Mouse (Mus musculus): ENCODE results near the gene Lin9. TPM values are rescaled to one million over a fixed set of nuclear protein-coding genes. Genes with fewer than 3 reads are reported as not detected.
A peak's percentile ranks its signal among the peaks of the same experiment; 100 is the strongest.
"Not testable (repeated sequence)": the region's sequence is repeated elsewhere in the genome, so short reads cannot be mapped to it uniquely, and the experiment has no call there.

The Lin9 gene
- 14.4 and 15.3 TPM in 2 replicates for polyA plus RNA-seq (2015; fragmentation: Nextera tagmentation; extraction: Ambion mirVana)

DNA sequence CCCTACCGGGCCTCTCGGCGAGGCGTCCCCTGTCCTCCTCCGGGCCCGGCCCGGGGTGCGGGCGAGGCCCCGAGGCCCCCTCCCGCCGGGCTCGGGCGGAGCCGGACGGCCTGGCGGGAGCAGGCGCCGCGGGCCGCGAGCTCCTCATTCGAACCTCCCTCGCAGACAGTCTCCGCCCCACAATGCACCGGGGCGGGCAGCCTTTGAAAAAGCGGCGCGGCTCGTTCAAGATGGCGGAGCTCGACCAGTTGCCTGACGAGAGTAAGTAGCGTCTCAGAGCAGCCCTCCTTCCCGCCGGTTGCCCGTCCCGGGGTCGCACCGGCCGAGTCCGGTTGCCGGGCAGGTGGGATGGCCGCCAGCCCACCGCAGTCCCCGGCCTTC, at the start of gene Lin9:
Gene Lin9, plus strand, starts transcription at position 14 of the 381 bp plus-strand sequence.
- peaks cover 21% of the 10 kb centered on the region for H3K4me1 ChIP-seq
- WGBS: under 1% methylated on average over 45 of the region's 47 CpGs
- peak within 1 kb of the TSS; percentile 95 for H3K9ac ChIP-seq

DNA sequence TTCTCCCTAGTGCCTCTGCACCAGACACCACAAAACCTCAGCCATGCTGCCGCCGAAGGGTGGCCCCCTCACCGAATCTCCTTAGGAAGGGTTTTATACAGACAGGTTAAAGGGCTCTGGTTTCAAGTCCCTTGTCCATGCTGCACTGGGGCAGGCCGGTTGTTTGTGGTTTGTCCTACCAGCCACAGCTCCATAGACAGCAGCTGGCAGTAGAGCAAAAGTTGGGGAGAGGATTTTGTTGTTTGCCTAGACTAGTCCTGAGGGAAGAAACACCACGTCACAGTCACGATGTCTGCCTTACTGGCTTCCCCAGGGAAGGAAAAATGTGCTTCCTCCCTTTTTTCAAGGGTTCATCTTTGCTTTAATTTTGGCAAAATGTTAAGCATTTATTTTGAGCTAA, 40.4 kb upstream of the Lin9 start:
- Histone ChIP-seq H3K4me3 (no peak overlapping the region), H3K9ac (no peak overlapping the region), H3K9me3 (no peaks in the 10 kb centered on the region), H3K27ac (no peak overlapping the region), H3K27me3 (no peaks in the 10 kb centered on the region), H3K4me1 (no peaks in the 10 kb centered on the region), H3K36me3 (peaks cover 87% of the 10 kb centered on the region), H3K4me2 (no peak overlapping the region)
- ATAC-seq (ENCODE audit: insufficient number of reproducible peaks, low FRiP score, low TSS enrichment, low read depth): no peak
- WGBS: 87% methylated on average over 6 of the region's 6 CpGs

More for the DNA sequence above, at the start of gene Lin9:
- peak; percentile 81 for ATAC-seq (ENCODE audit: insufficient number of reproducible peaks, low FRiP score, low TSS enrichment, low read depth)
- H3K36me3 ChIP-seq: no peaks in the 10 kb centered on the region
- peak within 1 kb of the TSS; percentile 82 for H3K4me2 ChIP-seq
- H3K27me3 ChIP-seq: no peaks in the 10 kb centered on the region
- peak within 1 kb of the TSS; percentile 91 for H3K27ac ChIP-seq
- H3K4me3 ChIP-seq: peak within 1 kb of the TSS; percentile 95
- H3K9me3 ChIP-seq: no peaks in the 10 kb centered on the region

DNA sequence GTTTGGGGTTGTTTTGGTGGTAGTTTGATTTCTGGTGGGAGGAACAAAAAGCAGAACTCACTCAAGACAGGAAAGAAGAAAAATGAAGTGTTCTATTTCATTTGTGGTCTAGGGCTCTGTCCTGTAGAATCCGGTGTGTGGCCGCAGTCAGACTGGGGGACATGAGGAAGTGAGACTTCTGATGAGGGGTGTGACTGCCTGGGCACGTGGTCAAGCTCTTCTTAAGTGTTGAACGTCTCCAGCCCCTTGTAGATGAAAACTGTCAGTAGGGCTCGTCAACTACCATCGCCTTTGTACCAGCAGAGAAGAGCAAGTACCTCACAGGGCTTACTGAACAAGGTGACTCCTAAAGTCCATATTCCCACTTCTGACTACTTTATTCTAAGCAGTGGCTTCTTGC, 39.1 kb upstream of the Lin9 start:
- Histone ChIP-seq H3K27ac (no peak overlapping the region), H3K4me2 (no peak overlapping the region), H3K9me3 (no peaks in the 10 kb centered on the region), H3K4me1 (no peaks in the 10 kb centered on the region), H3K4me3 (no peak overlapping the region), H3K27me3 (no peaks in the 10 kb centered on the region), H3K9ac (no peak overlapping the region), H3K36me3 (peaks cover 75% of the 10 kb centered on the region)
- ATAC-seq (ENCODE audit: insufficient number of reproducible peaks, low FRiP score, low TSS enrichment, low read depth): no peak
- 89% methylated on average over 6 of the region's 6 CpGs for WGBS

DNA sequence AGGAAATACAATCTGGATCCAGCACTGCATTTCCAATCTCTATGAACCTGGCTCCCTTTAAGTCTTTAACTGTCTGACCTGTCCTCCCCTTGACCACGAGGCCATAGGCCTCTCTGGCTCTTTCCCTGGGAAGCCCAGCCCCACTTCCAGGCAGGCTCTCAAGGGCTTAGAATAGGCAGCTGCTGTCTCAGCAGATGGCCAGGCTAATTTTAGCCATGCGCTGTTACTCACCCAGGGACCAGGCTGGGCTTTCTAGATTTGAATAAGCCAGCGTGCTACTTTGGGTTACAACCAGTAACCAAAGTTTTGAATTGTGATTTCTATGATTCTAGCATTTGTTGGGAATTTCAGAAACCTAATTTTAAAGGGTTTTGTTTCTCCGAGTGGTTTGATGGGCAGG, 36.4 kb upstream of the Lin9 start:
- whole genome bisulfite sequencing: 67% methylated on average over 4 of the region's 4 CpGs
- H3K4me2 ChIP-seq: no peak overlapping the region
- no peaks in the 10 kb centered on the region for H3K9me3 ChIP-seq
- no peak overlapping the region for H3K4me3 ChIP-seq
- no peak overlapping the region for H3K27ac ChIP-seq
- H3K9ac ChIP-seq: no peak overlapping the region
- peaks cover 51% of the 10 kb centered on the region for H3K36me3 ChIP-seq
- ATAC-seq (ENCODE audit: insufficient number of reproducible peaks, low FRiP score, low TSS enrichment, low read depth): peak; percentile 56; the same call in 1 of the 2 replicates
- H3K4me1 ChIP-seq: 0 out of 2 replicates have a peak, but pooled peaks cover 3% of the 10 kb centered on the region
- H3K27me3 ChIP-seq: no peaks in the 10 kb centered on the region

DNA sequence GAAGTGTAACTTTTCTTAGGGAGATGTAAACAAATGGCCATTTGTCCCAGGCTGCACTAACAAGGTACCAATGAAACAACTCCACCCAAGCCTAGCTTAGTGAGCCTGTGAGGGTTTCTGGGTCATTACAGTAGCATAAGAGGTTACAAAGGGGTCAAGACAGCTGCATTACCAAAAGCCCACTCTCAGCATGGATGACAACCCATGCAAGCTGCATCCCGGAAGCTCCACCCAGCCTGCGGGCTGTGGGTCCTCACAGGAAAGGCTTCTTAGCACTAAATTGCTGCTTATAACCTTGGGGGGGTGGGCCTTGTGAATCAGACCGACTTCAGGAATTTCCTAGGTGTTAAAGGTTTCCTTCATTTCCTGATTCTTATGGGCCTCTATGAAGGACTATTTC, 34.8 kb upstream of the Lin9 start:
- peaks cover 36% of the 10 kb centered on the region for H3K36me3 ChIP-seq
- no peak overlapping the region for H3K4me2 ChIP-seq
- H3K27me3 ChIP-seq: no peaks in the 10 kb centered on the region
- no peak overlapping the region for H3K27ac ChIP-seq
- H3K9me3 ChIP-seq: no peaks in the 10 kb centered on the region
- no peak overlapping the region for H3K4me3 ChIP-seq
- ATAC-seq (ENCODE audit: insufficient number of reproducible peaks, low FRiP score, low TSS enrichment, low read depth): no peak
- H3K9ac ChIP-seq: no peak overlapping the region
- 0 out of 2 replicates have a peak, but pooled peaks cover 3% of the 10 kb centered on the region for H3K4me1 ChIP-seq
- 17% methylated on average over 3 of the region's 3 CpGs for WGBS

DNA sequence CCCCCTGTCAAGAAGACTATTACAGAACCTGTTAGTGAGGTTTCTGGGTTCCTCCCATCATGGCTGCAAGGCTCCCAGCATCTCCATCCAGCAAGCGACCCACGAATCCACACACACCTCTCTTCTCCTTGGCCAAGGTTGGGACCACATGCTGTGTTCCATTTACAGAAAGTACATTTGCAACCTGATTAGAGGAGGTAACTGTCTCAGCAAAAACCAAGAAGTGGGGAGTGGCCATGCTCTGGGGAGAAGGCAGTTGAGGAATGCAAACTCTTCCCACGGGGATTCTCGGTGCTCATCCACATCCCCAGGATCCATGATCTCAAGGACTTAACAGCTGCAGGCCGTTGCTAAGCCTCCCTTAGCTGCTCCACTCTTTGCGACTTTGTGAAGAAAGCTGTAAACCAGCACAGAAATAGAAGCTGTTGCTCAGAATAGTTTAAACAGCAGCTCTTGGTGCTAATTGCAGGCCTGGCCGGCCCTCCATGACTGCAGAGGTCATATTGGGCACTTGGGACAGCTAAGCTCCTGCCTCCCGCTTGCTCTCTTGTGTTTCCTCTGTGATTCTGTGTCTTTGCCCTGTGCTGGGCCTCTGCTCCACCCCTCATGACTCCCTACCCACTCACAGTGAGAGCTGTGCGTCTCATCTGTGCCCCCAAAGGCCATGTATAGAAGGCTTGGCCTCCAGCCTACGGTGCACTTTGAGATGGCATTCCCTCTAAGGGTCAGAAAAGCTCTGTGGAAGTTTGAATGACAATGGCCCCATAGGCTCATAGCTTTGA, 34.0 kb upstream of the Lin9 start:
- peak; percentile 38 for ATAC-seq (ENCODE audit: insufficient number of reproducible peaks, low FRiP score, low TSS enrichment, low read depth)
- WGBS: 54% methylated on average over 10 of the region's 10 CpGs
- H3K36me3 ChIP-seq: peaks cover 27% of the 10 kb centered on the region
- peak overlapping the region; percentile 34; the same call in 1 of the 2 replicates for H3K27ac ChIP-seq
- no peak overlapping the region for H3K4me2 ChIP-seq
- H3K9me3 ChIP-seq: no peaks in the 10 kb centered on the region
- no peak overlapping the region for H3K9ac ChIP-seq
- H3K4me1 ChIP-seq: 0 out of 2 replicates have a peak, but pooled peaks cover 3% of the 10 kb centered on the region
- no peaks in the 10 kb centered on the region for H3K27me3 ChIP-seq
- no peak overlapping the region for H3K4me3 ChIP-seq

DNA sequence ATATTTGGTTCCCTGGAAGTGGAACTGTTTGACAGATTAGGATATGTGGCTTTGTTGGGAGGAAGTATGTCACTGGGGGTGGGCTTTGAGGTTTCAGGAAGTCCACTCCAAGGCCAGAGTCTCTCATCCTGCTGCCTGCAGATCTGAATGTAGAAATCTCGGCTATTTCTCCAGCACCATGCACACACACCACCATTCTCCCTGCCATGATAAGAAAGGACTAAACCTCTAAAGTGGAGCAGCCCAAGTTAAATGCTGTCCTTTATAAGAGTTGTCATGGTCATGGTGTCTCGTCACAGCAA, 33.4 kb upstream of the Lin9 start:
- H3K9ac ChIP-seq: no peak overlapping the region
- H3K36me3 ChIP-seq: peaks cover 24% of the 10 kb centered on the region
- WGBS: 91% methylated on average over 2 of the region's 2 CpGs
- H3K4me2 ChIP-seq: no peak overlapping the region
- H3K4me3 ChIP-seq: no peak overlapping the region
- no peaks in the 10 kb centered on the region for H3K27me3 ChIP-seq
- H3K4me1 ChIP-seq: 0 out of 2 replicates have a peak, but pooled peaks cover 3% of the 10 kb centered on the region
- H3K27ac ChIP-seq: 0 out of 2 replicates have a peak overlapping the region, but pooled peaks have one; percentile 34
- H3K9me3 ChIP-seq: no peaks in the 10 kb centered on the region
- ATAC-seq (ENCODE audit: insufficient number of reproducible peaks, low FRiP score, low TSS enrichment, low read depth): no peak

DNA sequence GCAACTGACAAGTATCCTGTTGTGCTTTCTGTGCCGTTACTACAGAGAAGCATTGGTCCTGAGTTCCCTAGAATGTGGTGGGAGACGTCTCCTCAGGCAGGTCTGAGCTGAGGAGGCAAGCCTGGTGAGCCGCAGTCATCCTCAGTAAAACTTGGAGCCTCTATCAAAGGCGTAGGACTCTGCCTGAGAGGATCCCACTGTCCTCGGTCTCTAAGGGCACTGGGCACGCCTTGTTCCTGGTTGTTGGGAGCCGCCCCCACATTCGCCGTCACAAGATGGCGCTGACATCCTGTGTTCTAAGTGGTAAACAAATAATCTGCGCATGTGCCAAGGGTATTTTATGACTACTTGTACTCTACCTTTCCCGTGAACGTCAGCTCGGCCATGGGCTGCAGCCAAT, 29.1 kb upstream of the Lin9 start:
- not testable (repeated sequence) for H3K27me3 ChIP-seq; H3K36me3 ChIP-seq; ATAC-seq (ENCODE audit: insufficient number of reproducible peaks, low FRiP score, low TSS enrichment, low read depth); H3K4me1 ChIP-seq; H3K9me3 ChIP-seq; H3K9ac ChIP-seq; H3K4me2 ChIP-seq; H3K27ac ChIP-seq; H3K4me3 ChIP-seq
- WGBS: 94% methylated on average over 11 of the region's 14 CpGs

DNA sequence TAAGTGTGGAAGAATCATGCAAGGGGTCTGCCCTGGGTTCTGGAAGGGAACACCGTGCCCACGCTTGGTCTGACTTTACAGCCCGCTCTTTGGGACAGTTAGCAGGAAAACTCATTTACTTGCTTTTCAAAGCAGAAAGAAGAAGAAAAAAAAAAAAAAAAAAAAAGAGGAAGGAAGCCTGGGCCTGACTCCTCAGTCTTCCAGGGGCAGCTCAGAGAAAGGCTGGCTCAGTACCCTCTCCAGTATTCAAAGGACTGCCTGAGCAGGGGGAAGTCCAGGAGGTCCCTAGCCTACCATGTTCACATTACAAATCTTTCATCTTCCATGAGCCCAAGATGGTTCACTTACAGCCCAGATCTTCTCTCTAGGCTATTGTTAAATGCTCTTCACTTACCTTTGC, 24.2 kb upstream of the Lin9 start:
- no peak overlapping the region for H3K9ac ChIP-seq
- WGBS: 90% methylated on average over 3 of the region's 3 CpGs
- no peak overlapping the region for H3K27ac ChIP-seq
- no peaks in the 10 kb centered on the region for H3K27me3 ChIP-seq
- no peaks in the 10 kb centered on the region for H3K9me3 ChIP-seq
- no peak for ATAC-seq (ENCODE audit: insufficient number of reproducible peaks, low FRiP score, low TSS enrichment, low read depth)
- H3K4me2 ChIP-seq: no peak overlapping the region
- no peak overlapping the region for H3K4me3 ChIP-seq
- no peaks in the 10 kb centered on the region for H3K36me3 ChIP-seq
- no peaks in the 10 kb centered on the region for H3K4me1 ChIP-seq

DNA sequence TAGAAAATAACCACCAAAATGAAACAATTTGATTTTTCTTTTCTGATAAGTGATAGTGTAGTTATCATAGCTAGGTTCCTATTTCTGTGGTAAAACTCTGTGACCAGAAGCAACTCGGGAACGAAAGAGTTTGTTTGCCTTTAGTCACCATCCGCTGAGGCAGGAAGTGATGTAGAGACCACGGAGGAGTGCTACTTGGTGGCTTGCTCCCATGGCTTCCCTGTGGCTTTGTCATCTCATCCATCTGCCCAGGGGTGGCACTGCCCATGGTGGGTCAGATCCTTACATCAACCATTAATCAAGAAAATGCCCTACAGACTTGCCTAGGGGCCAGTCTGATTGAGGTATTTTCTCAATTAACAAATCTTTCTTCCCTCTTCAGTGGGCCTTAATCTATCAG, 18.6 kb upstream of the Lin9 start:
- no peak overlapping the region for H3K4me2 ChIP-seq
- H3K36me3 ChIP-seq: no peaks in the 10 kb centered on the region
- H3K4me1 ChIP-seq: no peaks in the 10 kb centered on the region
- no peak overlapping the region for H3K4me3 ChIP-seq
- no peak overlapping the region for H3K27ac ChIP-seq
- H3K9me3 ChIP-seq: no peaks in the 10 kb centered on the region
- H3K9ac ChIP-seq: no peak overlapping the region
- 78% methylated on average over 4 of the region's 4 CpGs for WGBS
- H3K27me3 ChIP-seq: no peaks in the 10 kb centered on the region
- no peak for ATAC-seq (ENCODE audit: insufficient number of reproducible peaks, low FRiP score, low TSS enrichment, low read depth)

DNA sequence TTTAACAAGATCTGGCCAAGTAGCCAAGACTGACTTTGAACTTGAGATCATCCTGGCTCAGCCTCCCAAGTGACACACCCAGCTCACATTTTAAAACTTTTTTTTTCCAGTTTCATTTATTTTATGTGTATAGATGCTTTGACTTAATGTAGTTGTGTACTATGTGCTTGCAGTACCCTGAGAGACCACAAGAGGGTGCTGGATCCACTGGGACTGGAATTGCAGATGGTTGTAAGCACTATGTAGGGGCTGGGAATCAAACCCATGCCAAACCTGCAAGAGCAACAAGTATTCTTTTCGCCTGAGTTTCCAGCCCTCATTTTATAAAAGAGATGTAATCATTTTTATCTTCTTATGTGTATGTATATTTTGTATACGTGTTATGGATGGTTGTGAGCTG, 17.0 kb upstream of the Lin9 start:
- no peak overlapping the region for H3K4me2 ChIP-seq
- H3K9me3 ChIP-seq: no peaks in the 10 kb centered on the region
- no peak overlapping the region for H3K27ac ChIP-seq
- WGBS: 89% methylated on average over 2 of the region's 2 CpGs
- H3K4me3 ChIP-seq: no peak overlapping the region
- no peak for ATAC-seq (ENCODE audit: insufficient number of reproducible peaks, low FRiP score, low TSS enrichment, low read depth)
- no peaks in the 10 kb centered on the region for H3K36me3 ChIP-seq
- no peak overlapping the region for H3K9ac ChIP-seq
- H3K27me3 ChIP-seq: no peaks in the 10 kb centered on the region
- H3K4me1 ChIP-seq: no peaks in the 10 kb centered on the region

DNA sequence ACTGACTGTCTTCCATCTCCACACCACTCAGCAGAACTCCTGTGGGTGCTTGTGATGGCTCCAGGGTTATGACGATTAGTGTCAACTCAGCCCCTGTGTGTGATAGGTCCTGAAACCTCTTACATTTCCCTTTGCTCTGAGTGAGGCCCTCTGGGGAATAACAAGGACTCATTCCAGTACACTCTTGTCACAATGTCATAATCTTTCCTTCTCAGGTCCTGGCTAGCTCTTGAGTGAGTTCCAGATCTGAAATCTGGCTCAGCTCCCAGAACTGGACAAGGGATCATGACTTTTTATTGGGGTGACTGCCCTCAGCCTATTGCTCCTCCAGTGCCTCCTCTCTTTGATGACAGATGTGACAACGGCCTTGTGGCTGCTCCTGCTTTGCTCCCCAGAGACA, 14.8 kb upstream of the Lin9 start:
- H3K36me3 ChIP-seq: no peaks in the 10 kb centered on the region
- no peaks in the 10 kb centered on the region for H3K9me3 ChIP-seq
- no peaks in the 10 kb centered on the region for H3K27me3 ChIP-seq
- H3K4me1 ChIP-seq: no peaks in the 10 kb centered on the region
- H3K4me2 ChIP-seq: no peak overlapping the region
- WGBS: 51% methylated on average over 2 of the region's 2 CpGs
- no peak overlapping the region for H3K27ac ChIP-seq
- ATAC-seq (ENCODE audit: insufficient number of reproducible peaks, low FRiP score, low TSS enrichment, low read depth): no peak
- no peak overlapping the region for H3K4me3 ChIP-seq
- H3K9ac ChIP-seq: no peak overlapping the region

DNA sequence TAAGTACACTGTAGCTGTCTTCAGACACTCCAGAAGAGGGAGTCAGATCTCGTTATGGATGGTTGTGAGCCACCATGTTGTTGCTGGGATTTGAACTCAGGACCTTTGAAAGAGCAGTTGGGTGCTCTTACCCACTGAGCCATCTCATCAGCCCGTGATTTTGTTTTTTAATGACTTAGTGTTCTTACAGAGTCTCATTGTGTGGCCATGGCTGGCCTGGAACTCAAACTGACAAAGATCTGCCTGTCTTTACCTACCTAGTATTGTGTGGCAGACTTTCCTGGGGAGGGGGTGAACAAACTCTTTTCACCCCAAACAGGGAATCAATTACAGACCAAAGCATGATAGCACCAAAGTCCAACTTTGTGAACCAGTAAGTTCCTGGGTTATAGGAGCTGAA, 3.2 kb upstream of the Lin9 start:
- not testable (repeated sequence) for H3K9ac ChIP-seq; H3K36me3 ChIP-seq; ATAC-seq (ENCODE audit: insufficient number of reproducible peaks, low FRiP score, low TSS enrichment, low read depth); H3K27me3 ChIP-seq; H3K4me3 ChIP-seq; H3K4me2 ChIP-seq; H3K9me3 ChIP-seq; H3K27ac ChIP-seq
- 83% methylated on average over 2 of the region's 2 CpGs for WGBS
- H3K4me1 ChIP-seq: peaks cover 19% of the 10 kb centered on the region

Measured in limb, embryonic 15.5 days (tissue).